Comparison of ENCODE assay signal across 16 mouse cellular contexts in genomic region chr8:125102303-125102702, GRCm38 (mm10). TPM values are rescaled to one million over a fixed set of nuclear protein-coding genes. Genes with fewer than 3 reads are reported as not detected.
DNase-seq lines count a peak whose midpoint lies in the region; ATAC-seq and TF ChIP-seq lines count a peak whose summit lies in the region.
"Had no signal": no experiment of that assay in that cellular context is flagged by ENCODE, and none has a peak within 500 bp of the region (broad histone marks: within the 10 kb centered on the region; RNA-seq: fewer than 3 reads in every experiment).

No protein-coding gene starts in this region.

- TF ChIP-seq EP300 in liver, postnatal 0 days (IDR thresholded peaks at IDR 0.05; ENCODE audit: low read depth): no peak

- ATAC-seq in liver, postnatal 0 days: peak; percentile 33; the same call in 1 of the 2 replicates
- ATAC-seq in liver, embryonic 12.5 days: no peak
- no peak for ATAC-seq in kidney, embryonic 16.5 days (ENCODE audit: low FRiP score, low TSS enrichment)
- ATAC-seq: CD4-positive, CD25-positive, alpha-beta regulatory T cell, adult 4 months had no signal

- no peak for TF ChIP-seq CTCF in liver, postnatal 0 days (IDR thresholded peaks at IDR 0.05; ENCODE audit: low read depth)

- no peaks in the 10 kb centered on the region for H3K36me3 ChIP-seq in liver, postnatal 0 days (replicated peaks; ENCODE audit: insufficient read depth, low read length)
- H3K36me3 ChIP-seq in liver, embryonic 12.5 days: no peaks in the 10 kb centered on the region
- 0 out of 2 replicates have a peak, but pooled peaks cover 2% of the 10 kb centered on the region for H3K36me3 ChIP-seq in heart, embryonic 10.5 days
- H3K36me3 ChIP-seq in kidney, embryonic 16.5 days (ENCODE audit: insufficient read depth, low read length): no peaks in the 10 kb centered on the region
- H3K36me3 ChIP-seq: kidney, embryonic 15.5 days; limb, embryonic 12.5 days; lung, embryonic 15.5 days; midbrain, embryonic 12.5 days had no signal

- H3K4me1 ChIP-seq in liver, postnatal 0 days (ENCODE audit: insufficient read depth): no peaks in the 10 kb centered on the region
- no peaks in the 10 kb centered on the region for H3K4me1 ChIP-seq in liver, embryonic 12.5 days
- peaks cover 16% of the 10 kb centered on the region for H3K4me1 ChIP-seq in heart, embryonic 10.5 days
- no peaks in the 10 kb centered on the region for H3K4me1 ChIP-seq in kidney, embryonic 16.5 days (ENCODE audit: insufficient read depth, low read length)
- H3K4me1 ChIP-seq: kidney, embryonic 15.5 days; midbrain, embryonic 12.5 days had no signal

- no peak overlapping the region for H3K27ac ChIP-seq in liver, postnatal 0 days (ENCODE audit: low read depth)
- H3K27ac ChIP-seq in liver, embryonic 12.5 days: no peak overlapping the region
- 0 out of 2 replicates have a peak overlapping the region, but pooled peaks have one; percentile 47 for H3K27ac ChIP-seq in heart, embryonic 10.5 days
- no peak overlapping the region for H3K27ac ChIP-seq in kidney, embryonic 16.5 days (ENCODE audit: low read length)
- H3K27ac ChIP-seq: kidney, embryonic 15.5 days; limb, embryonic 12.5 days; lung, embryonic 15.5 days; midbrain, embryonic 12.5 days had no signal

- no peak overlapping the region for H3K9ac ChIP-seq in liver, postnatal 0 days (replicated peaks)
- no peak overlapping the region for H3K9ac ChIP-seq in liver, embryonic 12.5 days
- no peak overlapping the region for H3K9ac ChIP-seq in kidney, embryonic 16.5 days (replicated peaks; ENCODE audit: low read length)
- H3K9ac ChIP-seq: kidney, embryonic 15.5 days; limb, embryonic 12.5 days; lung, embryonic 15.5 days; midbrain, embryonic 12.5 days had no signal

- no peaks in the 10 kb centered on the region for H3K27me3 ChIP-seq in liver, postnatal 0 days (ENCODE audit: insufficient read depth, low read length)
- no peaks in the 10 kb centered on the region for H3K27me3 ChIP-seq in liver, embryonic 12.5 days (replicated peaks)
- H3K27me3 ChIP-seq in heart, embryonic 10.5 days (ENCODE audit: insufficient read depth, poor library complexity, severe bottlenecking): no peaks in the 10 kb centered on the region
- H3K27me3 ChIP-seq in kidney, embryonic 16.5 days (ENCODE audit: insufficient read depth, low read length): no peaks in the 10 kb centered on the region
- H3K27me3 ChIP-seq: kidney, embryonic 15.5 days; limb, embryonic 12.5 days; lung, embryonic 15.5 days; midbrain, embryonic 12.5 days had no signal

- intact Hi-C loops in heart, postnatal 36 days (cut with DNase I): no loop called here

- no peak overlapping the region for H3K4me3 ChIP-seq in liver, postnatal 0 days (ENCODE audit: low read depth, low read length)
- H3K4me3 ChIP-seq in liver, embryonic 12.5 days: no peak overlapping the region
- no peak overlapping the region for H3K4me3 ChIP-seq in heart, embryonic 10.5 days
- H3K4me3 ChIP-seq in kidney, embryonic 16.5 days (ENCODE audit: low read length): no peak overlapping the region
- H3K4me3 ChIP-seq: erythroblast, embryonic 14.5 days; kidney, embryonic 15.5 days; limb, embryonic 12.5 days; lung, embryonic 15.5 days; midbrain, embryonic 12.5 days had no signal

- H3K9me3 ChIP-seq in liver, postnatal 0 days (ENCODE audit: low read length): no peaks in the 10 kb centered on the region
- H3K9me3 ChIP-seq in liver, embryonic 12.5 days (replicated peaks): no peaks in the 10 kb centered on the region
- H3K9me3 ChIP-seq in heart, embryonic 10.5 days: no peaks in the 10 kb centered on the region
- H3K9me3 ChIP-seq in kidney, embryonic 16.5 days (ENCODE audit: low read length): no peaks in the 10 kb centered on the region
- H3K9me3 ChIP-seq: kidney, embryonic 15.5 days; limb, embryonic 12.5 days; lung, embryonic 15.5 days; midbrain, embryonic 12.5 days had no signal

- DNase-seq in liver, postnatal 0 days: no peak
- no peak for DNase-seq in heart, embryonic 10.5 days (ENCODE audit: low spot score)
- peak; percentile 26 to 39 for DNase-seq in heart, postnatal 36 days
- DNase-seq in kidney, adult 11 months: no peak
- DNase-seq in left cerebral cortex, adult 18-20 months (ENCODE audit: low spot score in 2 of 2): no peak
- DNase-seq: gastrocnemius, postnatal 25 days; right cerebral cortex, postnatal 25 days; thymus, adult 2 months had no signal

- WGBS in liver, postnatal 0 days (ENCODE audit: insufficient replicate concordance): 66% methylated on average over 13 of the region's 13 CpGs
- 69% methylated on average over 13 of the region's 13 CpGs for WGBS in liver, embryonic 12.5 days (ENCODE audit: insufficient replicate concordance)
- 58% methylated on average over 13 of the region's 13 CpGs for WGBS in heart, embryonic 10.5 days
- WGBS in kidney, embryonic 16.5 days: 69% methylated on average over 13 of the region's 13 CpGs

- no peak overlapping the region for H3K4me2 ChIP-seq in liver, postnatal 0 days (ENCODE audit: low read depth, low read length)
- no peak overlapping the region for H3K4me2 ChIP-seq in liver, embryonic 12.5 days
- no peak overlapping the region for H3K4me2 ChIP-seq in kidney, embryonic 16.5 days (replicated peaks; ENCODE audit: low read depth, low read length)
- H3K4me2 ChIP-seq: kidney, embryonic 15.5 days; limb, embryonic 12.5 days; lung, embryonic 15.5 days; midbrain, embryonic 12.5 days had no signal

RNA-seq across cellular contexts. Expression of gene Disc1, which starts 48.3 kb away (rescaled TPM):
- polyA plus RNA-seq in liver, postnatal 0 days (2015; fragmentation: Nextera tagmentation; extraction: Ambion mirVana): 0.19 and 0.22 TPM in 2 replicates
- polyA plus RNA-seq in liver, embryonic 12.5 days (2016; fragmentation: Nextera tagmentation; extraction: Ambion mirVana): 0.56 and 0.92 TPM in 2 replicates
- polyA plus RNA-seq in heart, embryonic 10.5 days (2016; fragmentation: Nextera tagmentation; extraction: Ambion mirVana): 2.6 and 2.8 TPM in 2 replicates
- total RNA-seq in heart, postnatal 36 days (2021): 1 to 10 TPM; 2.2 to 2.9 TPM
- 2.1 and 3.2 TPM in 2 replicates for polyA plus RNA-seq in kidney, embryonic 16.5 days (2015; fragmentation: Nextera tagmentation; extraction: Ambion mirVana)
- total RNA-seq in left cerebral cortex, adult 18-20 months (2021): 1 to 10 TPM; 1.6 to 1.9 TPM
- polyA plus RNA-seq: erythroblast, embryonic 14.5 days had no signal

Comparison
In these comparisons a context has a peak if more than half of its experiments do, and no peak if none do; other contexts are left out.
1. DNase-seq: peak in heart, postnatal 36 days (2 of 2); none in liver, postnatal 0 days (single experiment), heart, embryonic 10.5 days (single experiment), kidney, adult 11 months (single experiment) and left cerebral cortex, adult 18-20 months (0 of 2).